Mouse (Mus musculus) CD4-positive naive resting alpha-beta T cell, adult 57 days (primary cell): ENCODE measurements around the gene Gfap. TPM values are rescaled to one million over a fixed set of nuclear protein-coding genes. Genes with fewer than 3 reads are reported as not detected.

Experiments used
- total RNA-seq: library from RNA; stranded (reverse); gene quantifications from one replicate; pipeline ENCODE4 v1.2.4, GENCODE M21; 2023

Gfap gene
- not detected for total RNA-seq

GRCm38 (mm10) chr11:102900763-102901162 lies at the start of gene Gfap:
Gfap (minus strand) TSS chr11:102900912.

GRCm38 (mm10) chr11:102946265-102946991 lies 45.7 kb upstream of the Gfap start, which contains the start of gene C1ql1:
C1ql1 (minus strand) TSS chr11:102946688.

GRCm38 (mm10) chr11:102924557-102925350 lies 24.0 kb upstream of the Gfap start, which contains the start of gene Kif18b:
Kif18b (minus strand) TSS chr11:102925124.

GRCm38 (mm10) chr11:102884616-102885219 lies 16.0 kb downstream of the Gfap start, which contains the start of gene Fam187a:
Fam187a (plus strand) TSS chr11:102885169.

GRCm38 (mm10) chr11:102880585-102881313 lies 20.0 kb downstream of the Gfap start, which contains the start of the genes Eftud2 and Ccdc103:
Eftud2 (minus strand) TSS chr11:102880985.
Ccdc103 (plus strand) TSS chr11:102881204.

Other genes starting within 250 kb of the Gfap start
- gene Meioc, start 237.2 kb downstream of the Gfap start, total RNA-seq = not detected
- gene Ccdc43, start 203.1 kb downstream of the Gfap start, total RNA-seq = 30.9 TPM
- gene Adam11, start 139.5 kb downstream of the Gfap start, total RNA-seq = 3.9 TPM
- not detected for gene Gjc1, start 81.2 kb downstream of the Gfap start, total RNA-seq
- gene Higd1b, start 65.1 kb downstream of the Gfap start, total RNA-seq = not detected
- 128 TPM for gene Eftud2, start 19.9 kb downstream of the Gfap start, total RNA-seq
- not detected for gene Ccdc103, start 19.7 kb downstream of the Gfap start, total RNA-seq
- not detected for gene Fam187a, start 15.7 kb downstream of the Gfap start, total RNA-seq
- gene Kif18b, start 24.2 kb upstream of the Gfap start, total RNA-seq = 0.38 TPM
- gene C1ql1, start 45.8 kb upstream of the Gfap start, total RNA-seq = not detected
- 68.1 TPM for gene Nmt1, start 127.3 kb upstream of the Gfap start, total RNA-seq
- 17.7 TPM for gene Dcakd, start 127.4 kb upstream of the Gfap start, total RNA-seq
- not detected for gene Plcd3, start 200.7 kb upstream of the Gfap start, total RNA-seq
- 33.8 TPM for gene Acbd4, start 200.8 kb upstream of the Gfap start, total RNA-seq
- gene Hexim1, start 215.3 kb upstream of the Gfap start, total RNA-seq = 130 TPM
- 2.7 TPM for gene Hexim2, start 231.5 kb upstream of the Gfap start, total RNA-seq